Mouse (Mus musculus) lung, postnatal 10 days (tissue): ENCODE measurements around the gene Zfp276.
"Not testable (repeated sequence)": the region's sequence is repeated elsewhere in the genome, so short reads cannot be mapped to it uniquely, and the experiment has no call there.

ENCODE experiments used
- DNase-seq: peaks from one replicate; pipeline ENCODE4 v3.0.0; 2021

The Zfp276 gene

GRCm38 (mm10) chr8:123245543-123245942, 8.5 kb upstream of the Zfp276 start:
- DNase-seq: no peak

GRCm38 (mm10) chr8:123247748-123248147, 6.2 kb upstream of the Zfp276 start:
- no peak for DNase-seq

GRCm38 (mm10) chr8:123248596-123248995, 5.4 kb upstream of the Zfp276 start:
- no peak for DNase-seq

- no peak for DNase-seq
Observed at GRCm38 (mm10) chr8:123250940-123251339, 3.1 kb upstream of the Zfp276 start.

- no peak for DNase-seq
Observed at GRCm38 (mm10) chr8:123252925-123253324, 1.1 kb upstream of the Zfp276 start.

- peak; percentile 20 for DNase-seq
Observed at GRCm38 (mm10) chr8:123253451-123254098, 420 bp upstream of the Zfp276 start.

- no peak for DNase-seq
Observed at GRCm38 (mm10) chr8:123255170-123255569, 1.2 kb downstream of the Zfp276 start.

GRCm38 (mm10) chr8:123257114-123257513, 3.1 kb downstream of the Zfp276 start:
- no peak for DNase-seq

- not testable (repeated sequence) for DNase-seq
Observed at GRCm38 (mm10) chr8:123257593-123257992, 3.6 kb downstream of the Zfp276 start.

- DNase-seq: no peak
Observed at GRCm38 (mm10) chr8:123267926-123268656, 14.1 kb downstream of the Zfp276 start.

- DNase-seq: no peak
Observed at GRCm38 (mm10) chr8:123271147-123271546, 17.2 kb downstream of the Zfp276 start.

- no peak for DNase-seq
Observed at GRCm38 (mm10) chr8:123271901-123272300, 17.9 kb downstream of the Zfp276 start.

- no peak for DNase-seq
Observed at GRCm38 (mm10) chr8:123274447-123274846, 20.5 kb downstream of the Zfp276 start.

- DNase-seq: no peak
Observed at GRCm38 (mm10) chr8:123275096-123275495, 21.1 kb downstream of the Zfp276 start.

- no peak for DNase-seq
Observed at GRCm38 (mm10) chr8:123278445-123278844, 24.4 kb downstream of the Zfp276 start.

GRCm38 (mm10) chr8:123279828-123280227, 25.8 kb downstream of the Zfp276 start:
- no peak for DNase-seq

GRCm38 (mm10) chr8:123280302-123281094, 26.5 kb downstream of the Zfp276 start:
- DNase-seq: no peak

- DNase-seq: not testable (repeated sequence)
Observed at GRCm38 (mm10) chr8:123282994-123283393, 29.0 kb downstream of the Zfp276 start.

- peak; percentile 16 for DNase-seq
Observed at GRCm38 (mm10) chr8:123283991-123284390, 30.0 kb downstream of the Zfp276 start.

GRCm38 (mm10) chr8:123284493-123284892, 30.5 kb downstream of the Zfp276 start:
- DNase-seq: no peak

- DNase-seq: no peak
Observed at GRCm38 (mm10) chr8:123287362-123287761, 33.4 kb downstream of the Zfp276 start.

GRCm38 (mm10) chr8:123290166-123290565, 36.2 kb downstream of the Zfp276 start:
- DNase-seq: peak; percentile 54

GRCm38 (mm10) chr8:123290679-123291078, 36.7 kb downstream of the Zfp276 start:
- no peak for DNase-seq

- no peak for DNase-seq
Observed at GRCm38 (mm10) chr8:123291716-123292115, 37.7 kb downstream of the Zfp276 start.
